8 mouse cellular contexts compared by ENCODE assay signal in the genomic region with DNA sequence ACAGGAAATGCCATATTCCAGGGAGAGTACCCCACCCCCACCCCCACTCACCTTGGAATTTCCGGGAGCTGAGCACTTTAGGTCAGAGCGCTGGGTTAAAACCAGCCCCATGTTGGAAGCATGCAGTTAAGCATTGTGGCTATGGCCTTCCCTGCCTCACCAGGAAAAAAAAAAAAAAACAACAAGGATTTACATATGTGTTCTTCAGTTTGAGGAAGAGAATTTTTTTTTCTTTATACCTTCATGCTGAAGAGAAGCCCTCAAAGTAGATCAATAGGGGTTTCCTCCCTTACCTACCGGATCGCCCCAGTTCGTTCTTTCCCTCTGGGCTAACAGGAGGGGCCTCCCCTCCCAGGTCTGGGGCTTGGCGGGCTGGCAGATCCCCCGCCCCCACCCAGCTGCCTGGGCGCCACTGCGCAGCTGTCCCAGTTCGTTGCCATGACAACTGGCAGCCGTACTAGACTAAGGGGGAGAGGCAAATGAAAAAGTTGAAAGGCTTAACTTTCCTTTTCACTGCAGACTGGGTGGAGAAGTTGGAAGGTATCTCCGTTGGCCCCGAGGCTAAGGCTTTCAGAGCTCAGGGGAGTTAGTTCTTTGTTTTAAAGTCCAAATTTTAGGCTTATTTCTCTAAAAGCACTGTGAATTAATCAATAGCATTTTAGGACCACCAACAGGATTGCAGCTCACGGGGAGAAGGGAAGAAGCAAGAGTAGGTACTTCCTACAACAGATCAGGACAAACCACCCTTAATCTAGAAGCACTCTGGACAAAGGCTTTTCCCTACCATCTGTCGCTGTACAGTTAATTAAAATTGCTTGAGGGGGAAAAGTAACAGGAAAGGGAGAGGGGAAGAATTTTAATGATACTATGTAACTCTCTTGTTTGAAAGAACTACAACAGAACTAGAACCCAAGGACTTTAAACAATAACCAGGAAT. TPM values are rescaled to one million over a fixed set of nuclear protein-coding genes. Genes with fewer than 3 reads are reported as not detected.
DNase-seq lines count a peak whose midpoint lies in the region; ATAC-seq lines count a peak whose summit lies in the region.

No protein-coding gene starts in this region.

- ATAC-seq in inflammation-experienced regulatory T-cells, adult 6 months, result peak; percentile 95
- ATAC-seq in megakaryocyte progenitor cell, adult 5-6 weeks (replicated peaks; ENCODE audit: poor library complexity), result peak; percentile 96

- DNase-seq in adipocyte (ENCODE audit: low spot score), result peak; percentile 91
- DNase-seq in embryo, embryonic 10 days (ENCODE audit: low spot score), result peak; percentile 97
- DNase-seq in gastrocnemius, postnatal 14 days, result peak; percentile 90
- DNase-seq in left cerebral cortex, postnatal 10 days (ENCODE audit: extremely low spot score in 1 of 2, low spot score in 2 of 2), result peak; percentile 86 to 96
- peak; percentile 94 to 95 for DNase-seq in right cerebral cortex, postnatal 10 days (ENCODE audit: low spot score in 2 of 2)
- peak; percentile 86 for DNase-seq in urinary bladder, postnatal 14 days (ENCODE audit: low spot score)

- intact Hi-C loops in gastrocnemius, postnatal 14 days (cut with DNase I; ENCODE audit: low total_unique reads), result no loop called here
- intact Hi-C loops in left cerebral cortex, postnatal 10 days (cut with DNase I), result no loop called here

RNA-seq across cellular contexts. Expression of a gene that starts 24.4 kb away (rescaled TPM):
- 10 to 100 TPM; 29.9 to 41.5 TPM for total RNA-seq in gastrocnemius, postnatal 14 days (2021)
- polyA plus RNA-seq in inflammation-experienced regulatory T-cells, adult 6 months (2017; shearing (Covaris generic)), result 10 to 100 TPM; 21.7 to 48.8 (median 23.8) TPM
- total RNA-seq in left cerebral cortex, postnatal 10 days (2021), result 100 to 1,000 TPM; 174 to 181 TPM
- total RNA-seq in megakaryocyte progenitor cell, adult 5-6 weeks (2015), result 112 and 119 TPM in 2 replicates
- 194 and 261 TPM in 2 replicates for total RNA-seq in megakaryocyte progenitor cell, adult 5-6 weeks (2017)

RNA-seq across cellular contexts. Expression of a gene that starts 25.0 kb away (rescaled TPM):
- 100 to 1,000 TPM; 110 to 114 TPM for total RNA-seq in gastrocnemius, postnatal 14 days (2021)
- polyA plus RNA-seq in inflammation-experienced regulatory T-cells, adult 6 months (2017; shearing (Covaris generic)), result 100 to 1,000 TPM; 360 to 441 (median 366) TPM
- 100 to 1,000 TPM; 350 to 359 TPM for total RNA-seq in left cerebral cortex, postnatal 10 days (2021)
- 700 and 701 TPM in 2 replicates for total RNA-seq in megakaryocyte progenitor cell, adult 5-6 weeks (2015)
- 1,324 and 1,596 TPM in 2 replicates for total RNA-seq in megakaryocyte progenitor cell, adult 5-6 weeks (2017)

RNA-seq across cellular contexts. Expression of a gene that starts 43.0 kb away (rescaled TPM):
- total RNA-seq in gastrocnemius, postnatal 14 days (2021), result not detected
- 1 to 10 TPM in 2 of 3 experiments, under 1 TPM in 1; 0.96 to 1.3 (median 1.1) TPM for polyA plus RNA-seq in inflammation-experienced regulatory T-cells, adult 6 months (2017; shearing (Covaris generic))
- total RNA-seq in left cerebral cortex, postnatal 10 days (2021), result not detected
- 115 and 140 TPM in 2 replicates for total RNA-seq in megakaryocyte progenitor cell, adult 5-6 weeks (2015)
- 126 and 148 TPM in 2 replicates for total RNA-seq in megakaryocyte progenitor cell, adult 5-6 weeks (2017)

RNA-seq across cellular contexts. Expression of a gene that starts 48.3 kb away (rescaled TPM):
- total RNA-seq in gastrocnemius, postnatal 14 days (2021), result 10 to 100 TPM; 10.6 to 11.6 TPM
- polyA plus RNA-seq in inflammation-experienced regulatory T-cells, adult 6 months (2017; shearing (Covaris generic)), result 1 to 10 TPM; 3.8 to 7.3 (median 6.4) TPM
- total RNA-seq in left cerebral cortex, postnatal 10 days (2021), result 10 to 100 TPM; 17.5 to 18.2 TPM
- 2.1 and 4.5 TPM in 2 replicates for total RNA-seq in megakaryocyte progenitor cell, adult 5-6 weeks (2015)
- total RNA-seq in megakaryocyte progenitor cell, adult 5-6 weeks (2017), result 3.8 and 4.2 TPM in 2 replicates

RNA-seq across cellular contexts. Expression of a gene that starts 57.3 kb away (rescaled TPM):
- total RNA-seq in gastrocnemius, postnatal 14 days (2021), result 10 to 100 TPM; 38.0 to 38.5 TPM
- 100 to 1,000 TPM; 216 to 248 (median 223) TPM for polyA plus RNA-seq in inflammation-experienced regulatory T-cells, adult 6 months (2017; shearing (Covaris generic))
- total RNA-seq in left cerebral cortex, postnatal 10 days (2021), result 100 to 1,000 TPM; 111 TPM
- 245 and 256 TPM in 2 replicates for total RNA-seq in megakaryocyte progenitor cell, adult 5-6 weeks (2015)
- 75.9 and 91.4 TPM in 2 replicates for total RNA-seq in megakaryocyte progenitor cell, adult 5-6 weeks (2017)

Comparison
In these comparisons a context has a peak if more than half of its experiments do, and no peak if none do; other contexts are left out.
1. Peak in every context shown above with its lines: DNase-seq and ATAC-seq.
2. RNA of a gene that starts 43.0 kb away (total RNA-seq): 115 to 148 TPM in megakaryocyte progenitor cell, adult 5-6 weeks; not detected in left cerebral cortex, postnatal 10 days and not detected in gastrocnemius, postnatal 14 days; every median in the first group is over 10 times any median in the second.